Mouse (Mus musculus) C2C12 (cell line): ENCODE results near the gene Vgll4.

Source experiments
- CEBPB ChIP-seq: IDR thresholded peaks from one replicate; pipeline ENCODE4 v1.6.1; 2011; ENCODE audit warnings: low read depth, mild to moderate bottlenecking, control low read depth, moderate library complexity
- CTCF ChIP-seq: IDR thresholded peaks from one replicate; pipeline ENCODE4 v1.5.1; 2011; ENCODE audit not compliant: control insufficient read depth, insufficient read depth, insufficient read length
- FOSL1 ChIP-seq: IDR thresholded peaks from one replicate; pipeline ENCODE4 v1.8.0; 2011; ENCODE audit warnings: mild to moderate bottlenecking, low read length; ENCODE audit not compliant: poor library complexity, insufficient read depth, severe bottlenecking

DNA sequence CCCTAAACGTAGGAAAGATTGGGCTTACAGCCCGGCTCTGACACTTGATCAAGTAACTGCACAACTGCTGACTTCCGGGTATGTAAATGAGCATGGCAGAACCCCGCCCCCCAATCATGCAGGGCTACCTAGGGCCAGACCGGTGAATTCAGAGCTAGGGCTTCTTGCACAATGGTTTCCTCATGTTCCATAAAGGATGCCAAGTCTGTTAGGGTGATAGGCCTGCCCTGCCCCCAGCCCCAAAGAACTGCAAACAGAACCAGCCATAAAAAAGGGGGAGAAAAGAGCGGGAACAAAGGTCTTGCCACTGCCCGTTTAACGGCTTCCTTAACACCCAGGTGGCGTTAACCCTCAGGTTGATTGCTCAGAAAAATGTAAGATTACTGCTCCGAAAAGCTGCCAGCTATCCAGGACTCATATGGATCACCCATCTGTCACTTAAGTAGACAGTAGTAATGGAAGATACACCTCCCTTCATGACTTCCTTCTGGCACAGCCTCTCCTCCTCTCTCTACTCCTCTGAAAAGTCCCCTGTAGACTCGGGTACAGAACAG is 39.7 kb downstream of the Vgll4 start:
- TF ChIP-seq CTCF (no peak), FOSL1 (no peak), CEBPB (no peak)
